Mouse (Mus musculus) thymus, postnatal 0 days (tissue): ENCODE data around the gene Zfp281. TPM values are rescaled to one million over a fixed set of nuclear protein-coding genes. Genes with fewer than 3 reads are reported as not detected.

Experiments used
- polyA plus RNA-seq: library from polyadenylated mRNA; unstranded; fragments of >200 nt; fragmentation: Nextera tagmentation; extraction: Ambion mirVana; gene quantifications from 2 replicates; pipeline ENCODE4 v1.2.1, GENCODE M21; 2015

The Zfp281 gene
- polyA plus RNA-seq, 1 experiment from 2014 or later: 19.5 TPM

Other genes with a start within 250 kb of the Zfp281 start
- 15.7 and 17.2 TPM in 2 replicates for gene Ddx59, start 209.6 kb upstream of the Zfp281 start, polyA plus RNA-seq
- 4.6 and 5.8 TPM in 2 replicates for gene Kif14, start 158.6 kb upstream of the Zfp281 start, polyA plus RNA-seq